Mouse (Mus musculus): ENCODE data around the gene Nalcn. TPM values are rescaled to one million over a fixed set of nuclear protein-coding genes. Genes with fewer than 3 reads are reported as not detected.

Nalcn gene
- polyA plus RNA-seq, 1 experiment from 2014 or later, result 0.84 TPM

- no peak for ATAC-seq (ENCODE audit: insufficient number of reproducible peaks, low FRiP score, low TSS enrichment, low read depth)
- 85% methylated on average over 4 of the region's 4 CpGs for WGBS
Observed at GRCm38 (mm10) chr14:123291118-123292007, 335.6 kb downstream of the Nalcn start.

DNA sequence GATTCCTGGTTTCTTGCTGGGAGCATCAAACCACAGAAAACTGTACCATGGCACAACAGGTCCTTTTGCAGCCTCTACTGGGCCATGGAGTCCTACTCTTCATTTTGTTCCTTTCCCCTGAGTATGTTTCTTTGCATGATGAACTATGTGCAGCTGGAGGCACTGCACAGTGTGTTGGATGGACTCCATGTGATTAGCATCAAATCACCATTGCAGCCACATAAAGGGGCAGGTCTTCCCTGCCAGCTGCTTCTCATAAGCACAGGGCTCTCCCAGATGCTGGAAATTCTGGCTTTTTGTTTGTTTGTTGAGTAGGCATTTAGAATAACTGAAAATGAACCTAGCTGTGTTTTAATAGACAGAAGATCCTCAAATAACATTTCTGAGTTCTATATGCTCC is 344.8 kb downstream of the Nalcn start:
- Histone ChIP-seq H3K4me1 (no peaks in the 10 kb centered on the region), H3K4me3 (no peak overlapping the region), H3K36me3 (no peaks in the 10 kb centered on the region), H3K27ac (no peak overlapping the region), H3K9ac (no peak overlapping the region), H3K4me2 (no peak overlapping the region), H3K27me3 (no peaks in the 10 kb centered on the region), H3K9me3 (no peaks in the 10 kb centered on the region)
- ATAC-seq (ENCODE audit: insufficient number of reproducible peaks, low FRiP score, low TSS enrichment, low read depth), result no peak

More at GRCm38 (mm10) chr14:123291118-123292007, 335.6 kb downstream of the Nalcn start:
- no peaks in the 10 kb centered on the region for H3K4me1 ChIP-seq
- no peak overlapping the region for H3K27ac ChIP-seq
- H3K36me3 ChIP-seq, result no peaks in the 10 kb centered on the region
- no peak overlapping the region for H3K4me3 ChIP-seq
- no peak overlapping the region for H3K9ac ChIP-seq
- H3K9me3 ChIP-seq, result no peaks in the 10 kb centered on the region
- H3K4me2 ChIP-seq, result no peak overlapping the region
- no peaks in the 10 kb centered on the region for H3K27me3 ChIP-seq

DNA sequence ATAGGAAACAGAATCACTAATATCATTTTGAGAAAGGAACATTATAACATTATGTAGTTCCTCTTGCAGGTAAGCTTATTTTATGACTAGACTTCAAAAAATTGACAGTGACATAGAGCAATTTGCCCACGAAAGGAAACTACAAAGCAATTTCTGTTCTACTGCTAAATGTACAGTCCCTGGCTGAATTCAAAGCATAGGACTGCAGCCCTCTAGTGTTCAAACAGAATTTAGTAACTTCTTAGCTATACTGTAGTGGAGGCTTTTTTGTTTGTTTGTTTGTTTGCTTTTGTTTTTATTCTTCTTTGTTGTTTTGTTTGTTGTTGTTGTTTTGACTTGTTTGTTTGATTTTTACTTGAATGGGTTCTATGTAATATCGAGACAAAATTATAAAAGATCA is 354.8 kb downstream of the Nalcn start:
- H3K4me2 ChIP-seq, result no peak overlapping the region
- no peak overlapping the region for H3K27ac ChIP-seq
- ATAC-seq (ENCODE audit: insufficient number of reproducible peaks, low FRiP score, low TSS enrichment, low read depth), result no peak
- H3K4me3 ChIP-seq, result no peak overlapping the region
- no peaks in the 10 kb centered on the region for H3K36me3 ChIP-seq
- 56% methylated on average over 2 of the region's 2 CpGs for whole genome bisulfite sequencing
- H3K9me3 ChIP-seq, result no peaks in the 10 kb centered on the region
- H3K9ac ChIP-seq, result no peak overlapping the region
- no peaks in the 10 kb centered on the region for H3K27me3 ChIP-seq
- no peaks in the 10 kb centered on the region for H3K4me1 ChIP-seq

DNA sequence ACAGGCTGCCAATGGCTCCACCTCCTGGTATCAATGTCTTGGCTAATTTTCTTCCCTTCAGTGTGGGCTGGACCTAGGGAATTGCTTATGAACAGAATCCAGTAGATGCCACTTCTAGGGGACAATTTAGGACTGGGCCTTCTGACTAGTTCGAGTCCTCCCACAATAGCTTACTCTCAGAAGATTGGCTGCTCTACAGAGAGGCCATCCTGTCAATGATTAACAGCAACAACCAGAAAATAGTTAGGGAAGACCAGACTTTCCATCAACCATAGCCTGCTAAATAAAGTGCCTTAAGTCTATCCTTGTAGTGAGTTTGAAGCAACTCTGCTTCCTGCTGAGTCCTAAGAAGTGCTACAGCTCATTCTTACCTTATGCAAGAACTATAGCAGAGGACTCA is 386.2 kb downstream of the Nalcn start:
- no peak overlapping the region for H3K4me3 ChIP-seq
- ATAC-seq (ENCODE audit: insufficient number of reproducible peaks, low FRiP score, low TSS enrichment, low read depth), result no peak
- 74% methylated on average over 1 of the region's 1 CpGs for WGBS
- no peaks in the 10 kb centered on the region for H3K27me3 ChIP-seq
- no peaks in the 10 kb centered on the region for H3K4me1 ChIP-seq
- no peaks in the 10 kb centered on the region for H3K36me3 ChIP-seq
- no peaks in the 10 kb centered on the region for H3K9me3 ChIP-seq
- no peak overlapping the region for H3K4me2 ChIP-seq
- H3K9ac ChIP-seq, result no peak overlapping the region
- no peak overlapping the region for H3K27ac ChIP-seq

DNA sequence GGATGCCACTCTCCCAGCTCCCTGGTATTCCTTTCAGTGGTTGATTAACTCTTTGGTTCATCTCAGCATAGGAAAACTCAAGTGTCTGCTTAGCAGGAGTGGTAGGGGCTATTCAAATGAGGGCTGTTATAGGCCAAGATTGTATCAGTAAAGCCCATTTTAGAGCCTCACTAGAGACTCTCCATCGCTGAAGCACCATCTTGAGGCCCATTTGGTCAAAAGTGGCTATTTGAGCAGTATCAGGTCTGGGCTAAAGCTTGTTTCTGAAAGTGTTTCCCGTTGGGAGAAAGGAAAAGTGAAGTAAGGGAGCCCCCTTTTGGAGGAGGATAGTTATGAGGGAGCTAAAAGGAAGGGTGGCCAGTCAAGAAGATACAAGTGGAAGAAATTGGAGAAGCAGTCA is 387.0 kb downstream of the Nalcn start:
- Histone ChIP-seq H3K4me2 (no peak overlapping the region), H3K4me1 (no peaks in the 10 kb centered on the region), H3K27me3 (no peaks in the 10 kb centered on the region), H3K9ac (no peak overlapping the region), H3K4me3 (no peak overlapping the region), H3K9me3 (no peaks in the 10 kb centered on the region), H3K36me3 (no peaks in the 10 kb centered on the region), H3K27ac (no peak overlapping the region)
- no peak for ATAC-seq (ENCODE audit: insufficient number of reproducible peaks, low FRiP score, low TSS enrichment, low read depth)
- 12% methylated on average over 2 of the region's 2 CpGs for WGBS

DNA sequence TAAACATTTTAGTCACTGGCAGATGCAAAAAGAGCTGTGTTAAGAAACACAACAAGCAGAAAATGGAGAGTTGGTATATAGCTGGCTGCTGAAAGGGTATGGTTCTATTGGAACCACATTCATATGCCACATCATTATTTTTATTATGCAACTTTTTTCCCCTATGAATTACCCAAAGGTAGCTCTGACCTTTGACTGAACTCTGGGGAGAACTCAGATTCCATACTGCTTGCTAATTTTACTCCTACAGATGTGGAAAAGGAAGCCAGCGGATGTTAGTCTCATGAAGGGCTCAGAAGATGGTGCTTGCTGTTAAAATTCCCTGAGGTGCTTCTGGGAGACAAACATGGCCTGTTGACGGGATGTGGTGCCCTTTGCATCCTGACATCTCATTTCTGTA is 389.9 kb downstream of the Nalcn start:
- 35% methylated on average over 2 of the region's 2 CpGs for WGBS
- no peak for ATAC-seq (ENCODE audit: insufficient number of reproducible peaks, low FRiP score, low TSS enrichment, low read depth)
- no peaks in the 10 kb centered on the region for H3K27me3 ChIP-seq

GRCm38 (mm10) chr14:123232630-123233206 is 394.2 kb downstream of the Nalcn start:
- Histone ChIP-seq H3K27me3 (no peaks in the 10 kb centered on the region), H3K27ac (no peak overlapping the region), H3K4me3 (no peak overlapping the region), H3K9me3 (no peaks in the 10 kb centered on the region), H3K9ac (no peak overlapping the region), H3K4me2 (no peak overlapping the region), H3K36me3 (no peaks in the 10 kb centered on the region), H3K4me1 (no peaks in the 10 kb centered on the region)
- no peak for ATAC-seq (ENCODE audit: insufficient number of reproducible peaks, low FRiP score, low TSS enrichment, low read depth)

More for the DNA sequence above, 389.9 kb downstream of the Nalcn start:
- Histone ChIP-seq H3K4me2 (no peak overlapping the region), H3K4me1 (no peaks in the 10 kb centered on the region), H3K27ac (no peak overlapping the region), H3K9me3 (no peaks in the 10 kb centered on the region), H3K4me3 (no peak overlapping the region), H3K36me3 (no peaks in the 10 kb centered on the region), H3K9ac (no peak overlapping the region)

Other genes with a start within 250 kb of the Nalcn start
- gene Itgbl1, start 32.8 kb upstream of the Nalcn start, polyA plus RNA-seq (2015; fragmentation: Nextera tagmentation; extraction: Ambion mirVana), result 4.8 and 9.6 TPM in 2 replicates